Mouse (Mus musculus) lung, postnatal 0 days (tissue): ENCODE results near the gene Micu2.

Experiments used
- CTCF ChIP-seq: IDR thresholded peaks from 2 replicates; pipeline ENCODE4 v1.5.1; 2016; ENCODE audit warnings: antibody characterized with exemption, mild to moderate bottlenecking
- EP300 ChIP-seq: IDR thresholded peaks from 2 replicates; pipeline ENCODE4 v1.6.1; 2016; ENCODE audit warnings: antibody characterized with exemption, mild to moderate bottlenecking, control low read depth

- TF ChIP-seq EP300 (no peak), CTCF (no peak)
Observed at GRCm38 (mm10) chr14:58036174-58036573, 37.1 kb upstream of the Micu2 start.
